Mouse (Mus musculus): Measurements from ENCODE around the gene Rxra. TPM values are rescaled to one million over a fixed set of nuclear protein-coding genes. Genes with fewer than 3 reads are reported as not detected.

Rxra gene
- 16.9 TPM for polyA plus RNA-seq (2015; fragmentation: Illumina TruSeq; extraction: RNeasy Lipid Tissue Mini Kit (QIAGEN cat#74804); ENCODE audit: low read depth, low replicate concordance)

GRCm38 (mm10) chr2:27676106-27676477 is at the start of gene Rxra:
Gene Rxra (plus strand): TSS chr2:27676440.

Other genes starting within 250 kb of the Rxra start
- 5.6 TPM for gene Vav2, start 249.4 kb upstream of the Rxra start, polyA plus RNA-seq (2015; fragmentation: Illumina TruSeq; extraction: RNeasy Lipid Tissue Mini Kit (QIAGEN cat#74804); ENCODE audit: low read depth, low replicate concordance)
- gene Brd3os, start 234.1 kb upstream of the Rxra start, polyA plus RNA-seq (2015; fragmentation: Illumina TruSeq; extraction: RNeasy Lipid Tissue Mini Kit (QIAGEN cat#74804); ENCODE audit: low read depth, low replicate concordance), result 40.2 TPM
- gene Brd3, start 168.8 kb upstream of the Rxra start, polyA plus RNA-seq (2015; fragmentation: Illumina TruSeq; extraction: RNeasy Lipid Tissue Mini Kit (QIAGEN cat#74804); ENCODE audit: low read depth, low replicate concordance), result 20.8 TPM
- 26.5 TPM for gene Wdr5, start 161.3 kb upstream of the Rxra start, polyA plus RNA-seq (2015; fragmentation: Illumina TruSeq; extraction: RNeasy Lipid Tissue Mini Kit (QIAGEN cat#74804); ENCODE audit: low read depth, low replicate concordance)
- gene Col5a1, start 210.0 kb downstream of the Rxra start, polyA plus RNA-seq (2015; fragmentation: Illumina TruSeq; extraction: RNeasy Lipid Tissue Mini Kit (QIAGEN cat#74804); ENCODE audit: low read depth, low replicate concordance), result 7.8 TPM